Mouse (Mus musculus) CH12.LX (cell line): Measurements from ENCODE around the gene Smarca2. TPM values are rescaled to one million over a fixed set of nuclear protein-coding genes. Genes with fewer than 3 reads are reported as not detected.
"Not testable (repeated sequence)": the region's sequence is repeated elsewhere in the genome, so short reads cannot be mapped to it uniquely, and the experiment has no call there.

Source experiments
- DNase-seq: peaks from one replicate; pipeline ENCODE4 v3.0.0-alpha.2; 2013; ENCODE audit errors: extremely low read depth
- H3K27ac ChIP-seq: 2 replicates; pipeline ENCODE4 v1.5.1; 2012; ENCODE audit warnings: low read depth, mild to moderate bottlenecking, control low read depth, moderate library complexity; ENCODE audit not compliant: insufficient read depth
- H3K27me3 ChIP-seq: replicated peaks from 2 replicates; pipeline ENCODE3; 2012; ENCODE audit warnings: inconsistent platforms
- H3K36me3 ChIP-seq, 2 experiments: replicated peaks in 1 of 2; 2 replicates each; pipeline versions ENCODE3 to v1.6.1; 2012; ENCODE audit warnings: inconsistent platforms in 1 of 2, low read length in 1 of 2, mild to moderate bottlenecking in 1 of 2, mixed read lengths in 1 of 2, moderate library complexity in 1 of 2; ENCODE audit not compliant: control insufficient read depth in 1 of 2, insufficient read depth in 1 of 2
- H3K4me1 ChIP-seq, 2 experiments: 2 replicates each; pipeline ENCODE4 v1.6.1; 2012; ENCODE audit warnings: inconsistent platforms in 1 of 2, moderate library complexity in 1 of 2; ENCODE audit not compliant: insufficient read depth in 2 of 2, control insufficient read depth in 1 of 2
- H3K4me2 ChIP-seq: 2 replicates; pipeline ENCODE4 v1.6.1; 2012; ENCODE audit warnings: low read depth, mild to moderate bottlenecking, control low read depth; ENCODE audit not compliant: poor library complexity, insufficient read depth, severe bottlenecking
- H3K4me3 ChIP-seq, 3 experiments: fragments of 150-350 bp in 1 of 3; sonication (generic) in 1 of 3; replicated peaks in 1 of 3; 2 replicates each; pipeline versions ENCODE3 to v1.5.1; 2011 to 2012; ENCODE audit warnings: low read depth in 2 of 3, low read length in 2 of 3, mild to moderate bottlenecking in 2 of 3, moderate library complexity in 2 of 3, control low read depth in 1 of 3, improper control_type of control experiment in 1 of 3, inconsistent platforms in 1 of 3, mixed read lengths in 1 of 3; ENCODE audit not compliant: poor library complexity in 1 of 3
- H3K79me2 ChIP-seq: replicated peaks from 2 replicates; pipeline ENCODE4 v1.6.1; 2012; ENCODE audit warnings: mild to moderate bottlenecking, moderate library complexity; ENCODE audit not compliant: control insufficient read depth, poor library complexity, insufficient read depth, severe bottlenecking; ENCODE audit errors: extremely low read depth
- H3K9ac ChIP-seq: 2 replicates; pipeline ENCODE4 v1.6.1; 2012; ENCODE audit warnings: low read depth, mild to moderate bottlenecking, control low read depth, moderate library complexity; ENCODE audit not compliant: insufficient read depth
- H3K9me3 ChIP-seq: replicated peaks from 2 replicates; pipeline ENCODE3; 2012; ENCODE audit warnings: low read length, inconsistent platforms, mixed read lengths
- BHLHE40 ChIP-seq: IDR thresholded peaks from 2 replicates; pipeline ENCODE4 v1.6.1; 2011; ENCODE audit warnings: mild to moderate bottlenecking, low read depth, low read length, improper control_type of control experiment
- CHD2 ChIP-seq: IDR thresholded peaks from 2 replicates; pipeline ENCODE4 v1.6.1; 2011; ENCODE audit warnings: low read length, improper control_type of control experiment
- CTCF ChIP-seq, 2 experiments: IDR thresholded peaks in 1 of 2; conservative IDR thresholded peaks in 1 of 2; 2 replicates each; pipeline ENCODE4 v1.5.1; 2011 to 2012; ENCODE audit warnings: low read depth in 2 of 2, low read length in 2 of 2, improper control_type of control experiment in 1 of 2, inconsistent platforms in 1 of 2, mild to moderate bottlenecking in 1 of 2, moderate library complexity in 1 of 2
- E2F4 ChIP-seq: IDR thresholded peaks from 2 replicates; pipeline ENCODE4 v1.6.1; 2011; ENCODE audit warnings: low read depth, low read length, improper control_type of control experiment; ENCODE audit not compliant: insufficient replicate concordance
- GABPA ChIP-seq: IDR thresholded peaks from 2 replicates; pipeline ENCODE4 v1.6.1; 2012; ENCODE audit warnings: low read depth, low read length, improper control_type of control experiment, inconsistent platforms; ENCODE audit not compliant: insufficient replicate concordance
- HCFC1 ChIP-seq: IDR thresholded peaks from 2 replicates; pipeline ENCODE4 v1.6.1; 2012; ENCODE audit warnings: low read depth, mild to moderate bottlenecking, inconsistent platforms, low read length, improper control_type of control experiment
- JUN ChIP-seq: IDR thresholded peaks from 2 replicates; pipeline ENCODE4 v1.6.1; 2011; ENCODE audit warnings: low read depth, mild to moderate bottlenecking, low read length, improper control_type of control experiment, moderate library complexity; ENCODE audit not compliant: insufficient read depth
- JUND ChIP-seq: conservative IDR thresholded peaks from 2 replicates; pipeline ENCODE4 v1.6.1; 2011; ENCODE audit warnings: low read depth, low read length, improper control_type of control experiment
- MAZ ChIP-seq: IDR thresholded peaks from 2 replicates; pipeline ENCODE4 v1.6.1; 2012; ENCODE audit warnings: low read depth, mild to moderate bottlenecking, inconsistent platforms, low read length, improper control_type of control experiment, moderate library complexity
- MYC ChIP-seq: IDR thresholded peaks from 2 replicates; pipeline ENCODE4 v1.6.1; 2011; ENCODE audit warnings: low read depth, mild to moderate bottlenecking, improper control_type of control experiment, low read length
- PAX5 ChIP-seq: IDR thresholded peaks from 2 replicates; pipeline ENCODE4 v1.6.1; 2012; ENCODE audit warnings: low read length, inconsistent platforms, mixed read lengths
- POLR2A ChIP-seq: IDR thresholded peaks from 2 replicates; pipeline ENCODE4 v1.6.1; 2011; ENCODE audit warnings: low read depth, mild to moderate bottlenecking, improper control_type of control experiment, low read length
- TBP ChIP-seq: conservative IDR thresholded peaks from 2 replicates; pipeline ENCODE4 v1.6.1; 2011; ENCODE audit warnings: low read depth, low read length, improper control_type of control experiment
- USF1 ChIP-seq: IDR thresholded peaks from 2 replicates; pipeline ENCODE4 v1.6.1; 2014; ENCODE audit warnings: low read depth, mild to moderate bottlenecking, inconsistent platforms, low read length, improper control_type of control experiment
- USF2 ChIP-seq: conservative IDR thresholded peaks from 2 replicates; pipeline ENCODE4 v1.6.1; 2011; ENCODE audit warnings: low read depth, low read length, improper control_type of control experiment
- ZC3H11A ChIP-seq: IDR thresholded peaks from 2 replicates; pipeline ENCODE4 v1.6.1; 2012; ENCODE audit warnings: low read depth, mild to moderate bottlenecking, inconsistent platforms, low read length, improper control_type of control experiment
- ZKSCAN1 ChIP-seq: IDR thresholded peaks from 2 replicates; pipeline ENCODE4 v1.6.1; 2012; ENCODE audit warnings: low read depth, inconsistent platforms, low read length, improper control_type of control experiment, borderline replicate concordance
- ZMIZ1 ChIP-seq: IDR thresholded peaks from 2 replicates; pipeline ENCODE4 v1.6.1; 2012; ENCODE audit warnings: low read depth, mild to moderate bottlenecking, inconsistent platforms, low read length, improper control_type of control experiment
- dilution Hi-C: fragments of 300-500 bp; cut with MboI; formaldehyde crosslinking; loops from 2 replicates; pipeline ENCODE4 v1.14.3; 2020; ENCODE audit warnings: low sequenced_read_pairs; ENCODE audit not compliant: extremely low pct_unique_long_range_greater_than_20kb, extremely low pct_ligation_motif_present
- in situ Hi-C: fragments of 300-500 bp; cut with MboI; formaldehyde crosslinking; loops from 3 replicates; pipeline ENCODE4 v1.14.3; 2019; ENCODE audit warnings: low sequenced_read_pairs, low pct_ligation_motif_present, low pct_unique_long_range_greater_than_20kb, mixed read lengths
- polyA plus RNA-seq: library from polyadenylated mRNA; unstranded; fragments of >175 nt; gene quantifications from 2 replicates; pipeline ENCODE4 v1.2.1, GENCODE M21; 2012; ENCODE audit warnings: low read depth; ENCODE audit not compliant: insufficient read length
- total RNA-seq, 2 experiments: library from RNA; depleted of rRNA; stranded (reverse); fragments of 300-350 nt in 1 of 2; fragments of >200 nt in 1 of 2; gene quantifications; 2 replicates each; pipeline ENCODE4 v1.2.3; 2012 to 2014

The Smarca2 gene
- total and polyA plus RNA-seq, 3 experiments: 19.4 to 47.1 (median 21.8) TPM

DNA sequence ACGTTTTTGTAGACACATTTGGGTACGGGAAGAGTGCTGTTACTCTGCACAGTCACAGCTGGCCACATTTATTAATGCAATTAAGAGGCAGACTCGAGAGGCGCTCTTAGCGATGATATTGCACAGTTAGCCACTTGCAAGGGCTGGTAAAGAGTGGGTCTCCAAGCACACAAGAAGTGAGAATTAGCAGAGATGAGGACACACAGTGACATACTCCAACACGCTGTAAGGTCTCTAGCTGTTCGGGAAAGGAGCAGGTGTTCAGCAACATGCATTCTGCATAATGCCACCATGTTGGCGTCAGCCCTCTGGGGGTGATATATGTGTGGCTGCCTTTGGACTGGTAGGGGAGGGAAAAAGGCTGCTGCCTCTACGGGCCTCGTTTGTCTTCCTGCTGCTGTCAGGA is 129.9 kb downstream of the Smarca2 start:
- Histone ChIP-seq H3K4me2 (no peak overlapping the region), H3K4me1 (peaks cover 0 to 21% of the 10 kb centered on the region in 2 experiments; a peak in 2 of 4 replicates), H3K36me3 (peaks cover 5 to 60% of the 10 kb centered on the region in 2 experiments), H3K9ac (no peak overlapping the region), H3K79me2 (no peaks in the 10 kb centered on the region), H3K9me3 (no peaks in the 10 kb centered on the region), H3K27me3 (no peaks in the 10 kb centered on the region), H3K4me3 (no peak overlapping the region), H3K27ac (no peak overlapping the region)
- dilution Hi-C loops (no loop called here), in situ Hi-C loops (loop anchor here (25.0 kb wide), 1 partner anchor 678 kb away; no protein-coding TSS in a partner anchor)
- TF ChIP-seq USF1 (no peak), POLR2A (no peak), ZKSCAN1 (no peak), HCFC1 (no peak)
- no peak for DNase-seq

DNA sequence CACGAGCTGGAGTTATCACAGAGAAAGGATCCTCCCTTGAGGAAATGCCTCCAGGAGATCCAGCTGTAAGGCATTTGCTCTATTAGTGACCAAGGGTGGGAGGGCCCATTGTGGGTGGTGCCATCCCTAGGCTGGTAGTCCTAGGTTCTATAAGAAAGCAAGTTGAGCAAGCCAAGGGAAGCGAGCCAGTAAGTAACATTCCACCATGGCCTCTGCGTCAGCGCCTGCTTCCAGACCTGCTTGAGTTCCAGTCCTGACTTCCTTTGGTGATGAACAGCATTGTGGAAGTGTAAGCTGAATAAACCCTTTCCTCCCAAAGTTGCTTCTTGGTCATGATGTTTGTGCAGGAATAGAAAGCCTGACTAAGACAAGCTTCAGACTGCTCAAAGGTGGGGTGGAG is 140.2 kb downstream of the Smarca2 start:
- H3K4me2 ChIP-seq, H3K27ac ChIP-seq, H3K4me3 ChIP-seq, H3K9ac ChIP-seq, H3K9me3 ChIP-seq, dilution Hi-C loops, H3K79me2 ChIP-seq, DNase-seq, H3K27me3 ChIP-seq: not testable (repeated sequence)
- Histone ChIP-seq H3K4me1 (peaks cover 3 to 18% of the 10 kb centered on the region in 2 experiments; a peak in 3 of 4 replicates), H3K36me3 (peaks cover 5 to 48% of the 10 kb centered on the region in 2 experiments)
- in situ Hi-C loops: loop anchor here (25.0 kb wide), 1 partner anchor 667 kb away; no protein-coding TSS in a partner anchor

DNA sequence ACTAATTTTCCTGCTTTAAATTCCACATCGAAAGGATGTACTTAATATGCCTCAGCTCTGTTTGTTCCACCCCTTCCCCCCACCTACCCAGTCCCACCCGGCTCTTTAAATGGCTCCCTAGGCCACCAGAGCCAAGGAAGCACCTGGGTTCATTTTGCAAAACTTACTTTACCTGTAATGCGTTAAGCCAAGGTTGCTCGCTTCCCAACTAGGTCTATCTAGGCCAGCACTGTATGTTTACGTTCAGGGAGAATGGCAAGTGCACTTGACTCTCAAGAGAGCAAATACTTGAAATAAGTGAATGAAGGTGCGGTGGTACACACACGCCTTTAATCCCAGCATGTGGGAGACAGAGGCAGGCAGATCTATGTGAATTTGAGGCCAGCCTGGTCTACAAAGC is 140.7 kb downstream of the Smarca2 start:
- H3K36me3 ChIP-seq: peaks cover 5 to 43% of the 10 kb centered on the region in 2 experiments
- H3K4me1 ChIP-seq: peaks cover 3 to 19% of the 10 kb centered on the region in 2 experiments; a peak in 3 of 4 replicates
- no peaks in the 10 kb centered on the region for H3K9me3 ChIP-seq
- no peaks in the 10 kb centered on the region for H3K27me3 ChIP-seq
- TF ChIP-seq CTCF (conservative IDR thresholded peaks at IDR 0.05 in 1 of 2, IDR thresholded peaks at IDR 0.05 in 1 of 2; ENCODE audit: low read depth in 2 of 2, low read length in 2 of 2) (no peak), PAX5 (no peak), BHLHE40 (no peak), JUND (no peak), HCFC1 (no peak), E2F4 (no peak), POLR2A (no peak), ZMIZ1 (no peak), USF2 (no peak), GABPA (no peak), ZC3H11A (no peak), JUN (no peak), MYC (no peak), TBP (no peak), MAZ (no peak), CHD2 (no peak)
- dilution Hi-C loops (no loop called here), in situ Hi-C loops (loop anchor here (25.0 kb wide), 1 partner anchor 667 kb away; no protein-coding TSS in a partner anchor)
- no peak overlapping the region for H3K4me3 ChIP-seq
- no peak overlapping the region for H3K27ac ChIP-seq
- no peak overlapping the region for H3K9ac ChIP-seq
- no peak for DNase-seq
- H3K4me2 ChIP-seq: no peak overlapping the region
- H3K79me2 ChIP-seq: peaks cover 3% of the 10 kb centered on the region; the same call in 1 of the 2 replicates
